Mouse (Mus musculus) CD4-positive helper T cell, adult 2 months (primary cell): ENCODE measurements around the gene Dad1.
A peak's percentile ranks its signal among the peaks of the same experiment; 100 is the strongest.

Source experiments
- DNase-seq: peaks from one replicate; pipeline ENCODE4 v3.0.0-alpha.2; 2012; ENCODE audit warnings: low read depth, missing footprints, low spot score

Dad1 gene

GRCm38 (mm10) chr14:54206750-54207550, 47.0 kb downstream of the Dad1 start:
- DNase-seq, result no peak

- DNase-seq, result no peak
These were observed 47.6 kb downstream of the Dad1 start for GRCm38 (mm10) chr14:54206309-54206708.

- no peak for DNase-seq
These were observed 48.0 kb downstream of the Dad1 start for GRCm38 (mm10) chr14:54205904-54206303.

- no peak for DNase-seq
These were observed 49.1 kb downstream of the Dad1 start for GRCm38 (mm10) chr14:54204786-54205185.

GRCm38 (mm10) chr14:54204311-54204710, 49.6 kb downstream of the Dad1 start:
- DNase-seq, result peak; percentile 73

- peak; percentile 73 for DNase-seq
These were observed 50.1 kb downstream of the Dad1 start for GRCm38 (mm10) chr14:54203776-54204175.

GRCm38 (mm10) chr14:54203207-54203606, 50.7 kb downstream of the Dad1 start:
- no peak for DNase-seq

- no peak for DNase-seq
These were observed 53.5 kb downstream of the Dad1 start for GRCm38 (mm10) chr14:54200363-54200762.

GRCm38 (mm10) chr14:54199662-54200061, 54.2 kb downstream of the Dad1 start:
- DNase-seq, result no peak

GRCm38 (mm10) chr14:54197740-54198139, 56.2 kb downstream of the Dad1 start:
- peak; percentile 67 for DNase-seq

GRCm38 (mm10) chr14:54195838-54196423, 58.0 kb downstream of the Dad1 start:
- DNase-seq, result no peak

GRCm38 (mm10) chr14:54193354-54194133, 60.4 kb downstream of the Dad1 start:
- peak; percentile 36 for DNase-seq

GRCm38 (mm10) chr14:54192462-54192847, 61.4 kb downstream of the Dad1 start:
- peak; percentile 35 for DNase-seq

- DNase-seq, result peak; percentile 42
These were observed 62.1 kb downstream of the Dad1 start for GRCm38 (mm10) chr14:54191594-54192461.

GRCm38 (mm10) chr14:54191026-54191390, 62.9 kb downstream of the Dad1 start:
- no peak for DNase-seq

GRCm38 (mm10) chr14:54190305-54191025, 63.4 kb downstream of the Dad1 start:
- no peak for DNase-seq

GRCm38 (mm10) chr14:54189255-54189654, 64.6 kb downstream of the Dad1 start:
- DNase-seq, result no peak

GRCm38 (mm10) chr14:54187211-54187610, 66.7 kb downstream of the Dad1 start:
- no peak for DNase-seq
